Mouse (Mus musculus) neural tube, embryonic 15.5 days (tissue): ENCODE results near the gene Zdhhc5. TPM values are rescaled to one million over a fixed set of nuclear protein-coding genes. Genes with fewer than 3 reads are reported as not detected.
A peak's percentile ranks its signal among the peaks of the same experiment; 100 is the strongest.

Experiments used
- ATAC-seq: fragments of 200-750 bp; cut with Nextera tagmentation; 2 replicates; pipeline ENCODE4 v1.8.0; 2017; ENCODE audit warnings: mild to moderate bottlenecking, moderate TSS enrichment, moderate library complexity; ENCODE audit not compliant: low FRiP score
- H3K27ac ChIP-seq: fragments of 300-500 bp; sonication (generic); replicated peaks from 2 replicates; pipeline ENCODE4 v1.5.1; 2015; ENCODE audit warnings: mild to moderate bottlenecking, inconsistent platforms
- H3K27me3 ChIP-seq: fragments of 300-500 bp; sonication (generic); replicated peaks from 2 replicates; pipeline ENCODE4 v1.6.1; 2015; ENCODE audit warnings: inconsistent platforms
- H3K36me3 ChIP-seq: fragments of 300-500 bp; sonication (generic); 2 replicates; pipeline ENCODE4 v1.6.1; 2015; ENCODE audit warnings: inconsistent platforms
- H3K4me1 ChIP-seq: fragments of 300-500 bp; sonication (generic); 2 replicates; pipeline ENCODE4 v1.6.1; 2015; ENCODE audit warnings: inconsistent platforms
- H3K4me2 ChIP-seq: fragments of 300-500 bp; sonication (generic); 2 replicates; pipeline ENCODE4 v1.6.1; 2015; ENCODE audit warnings: inconsistent platforms, mild to moderate bottlenecking, moderate library complexity
- H3K4me3 ChIP-seq: fragments of 300-500 bp; sonication (generic); replicated peaks from 2 replicates; pipeline ENCODE4 v1.5.1; 2015; ENCODE audit warnings: mild to moderate bottlenecking, inconsistent platforms
- H3K9ac ChIP-seq: fragments of 300-500 bp; sonication (generic); replicated peaks from 2 replicates; pipeline ENCODE4 v1.6.1; 2015; ENCODE audit warnings: mild to moderate bottlenecking, inconsistent platforms
- H3K9me3 ChIP-seq: fragments of 300-500 bp; sonication (generic); replicated peaks from 2 replicates; pipeline ENCODE4 v1.6.1; 2016; ENCODE audit warnings: inconsistent platforms
- WGBS: fragments of 180-500 bp; shearing (Covaris S2); methylation state at CpG from one replicate; pipeline ENCODE4 v1.1.7; 2015; ENCODE audit warnings: mixed read lengths; 5-methylcytosine and 5-hydroxymethylcytosine counted together
- polyA plus RNA-seq: library from polyadenylated mRNA; unstranded; fragments of >200 nt; fragmentation: Nextera tagmentation; extraction: Ambion mirVana; gene quantifications from 2 replicates; pipeline ENCODE4 v1.2.1, GENCODE M21; 2015

The Zdhhc5 gene
- polyA plus RNA-seq, 1 experiment from 2014 or later = 15.6 TPM

- peak overlapping the region; percentile 97 for H3K27ac ChIP-seq
Measured at GRCm38 (mm10) chr2:84716423-84717355, 1.7 kb upstream of the Zdhhc5 start.

DNA sequence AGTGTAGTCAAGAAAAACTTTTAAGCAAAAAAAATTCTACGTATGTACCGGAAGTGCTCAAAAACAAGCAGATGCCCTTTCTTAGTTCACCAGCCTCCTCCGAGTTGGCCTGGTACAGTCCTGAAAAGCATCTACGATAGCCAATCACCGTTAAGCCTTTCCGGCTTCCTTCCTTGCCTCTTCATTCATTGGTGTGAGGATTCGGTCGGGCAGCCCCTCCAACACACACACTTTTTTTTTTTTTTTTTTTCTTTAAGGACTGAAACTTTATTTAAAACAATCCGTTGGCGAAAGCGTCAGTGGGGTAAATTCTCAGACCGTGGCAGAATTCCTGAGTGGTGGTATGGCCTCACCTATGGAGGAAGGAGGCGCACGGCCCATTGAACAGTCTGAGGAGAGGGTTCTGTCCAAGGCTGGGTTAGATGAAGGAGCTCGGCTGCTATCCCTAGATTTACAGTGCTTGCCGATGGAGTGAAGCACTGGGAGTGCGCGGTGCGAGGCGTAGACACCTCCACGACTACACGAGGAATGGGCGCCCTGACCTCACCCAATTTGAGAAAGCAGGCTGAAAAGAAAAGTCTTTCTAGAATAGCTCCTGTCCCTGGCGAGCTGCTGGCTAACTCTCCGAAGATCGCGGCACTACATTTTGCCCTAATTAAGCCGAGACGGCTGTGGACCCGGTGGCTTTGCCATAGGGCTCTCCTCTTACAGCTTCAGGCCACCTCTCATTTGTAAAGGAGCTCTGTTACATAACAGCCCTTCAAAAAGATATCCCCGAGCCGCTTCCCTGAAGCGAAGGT, 782 bp upstream of the Zdhhc5 start:
- Histone ChIP-seq H3K9ac (peak overlapping the region; percentile 64), H3K4me3 (peak overlapping the region; percentile 95), H3K4me1 (peaks cover 27% of the 10 kb centered on the region), H3K9me3 (no peaks in the 10 kb centered on the region), H3K4me2 (peak overlapping the region; percentile 82), H3K27me3 (no peaks in the 10 kb centered on the region), H3K27ac (peak overlapping the region; percentile 97), H3K36me3 (no peaks in the 10 kb centered on the region)
- peak; percentile 97 for ATAC-seq
- under 1% methylated on average over 33 of the region's 33 CpGs for WGBS

More at GRCm38 (mm10) chr2:84716423-84717355, 1.7 kb upstream of the Zdhhc5 start:
- 38% methylated on average over 9 of the region's 9 CpGs for WGBS
- Histone ChIP-seq H3K36me3 (peaks cover 3% of the 10 kb centered on the region; the same call in 1 of the 2 replicates), H3K4me1 (peaks cover 33% of the 10 kb centered on the region), H3K9me3 (no peaks in the 10 kb centered on the region), H3K4me3 (peak overlapping the region; percentile 95), H3K9ac (peak overlapping the region; percentile 64), H3K27me3 (no peaks in the 10 kb centered on the region), H3K4me2 (peak overlapping the region; percentile 82)
- ATAC-seq = no peak

- Histone ChIP-seq H3K4me3 (peak overlapping the region; percentile 95), H3K27ac (peak overlapping the region; percentile 97), H3K4me1 (peaks cover 31% of the 10 kb centered on the region), H3K4me2 (peak overlapping the region; percentile 82), H3K27me3 (no peaks in the 10 kb centered on the region), H3K36me3 (peaks cover 11% of the 10 kb centered on the region), H3K9me3 (no peaks in the 10 kb centered on the region), H3K9ac (peak overlapping the region; percentile 82)
- WGBS = 0% methylated on average over 18 of the region's 26 CpGs
- ATAC-seq = peak; percentile 4
Measured at GRCm38 (mm10) chr2:84714422-84714810, 564 bp downstream of the Zdhhc5 start.

GRCm38 (mm10) chr2:84711898-84712297, 3.1 kb downstream of the Zdhhc5 start:
- Histone ChIP-seq H3K9ac (no peak overlapping the region), H3K27ac (no peak overlapping the region), H3K27me3 (no peaks in the 10 kb centered on the region), H3K36me3 (peaks cover 15% of the 10 kb centered on the region), H3K4me1 (peaks cover 53% of the 10 kb centered on the region), H3K4me2 (no peak overlapping the region), H3K4me3 (no peak overlapping the region), H3K9me3 (no peaks in the 10 kb centered on the region)
- no peak for ATAC-seq
- 91% methylated on average over 2 of the region's 2 CpGs for WGBS

- H3K27me3 ChIP-seq = no peaks in the 10 kb centered on the region
- H3K9ac ChIP-seq = no peak overlapping the region
- H3K4me3 ChIP-seq = no peak overlapping the region
- no peak overlapping the region for H3K4me2 ChIP-seq
- H3K9me3 ChIP-seq = no peaks in the 10 kb centered on the region
- no peak overlapping the region for H3K27ac ChIP-seq
- peaks cover 24% of the 10 kb centered on the region for H3K36me3 ChIP-seq
- WGBS = 30% methylated on average over 1 of the region's 1 CpGs
- peaks cover 38% of the 10 kb centered on the region for H3K4me1 ChIP-seq
- ATAC-seq = no peak
Measured at GRCm38 (mm10) chr2:84707523-84707922, 7.5 kb downstream of the Zdhhc5 start.

DNA sequence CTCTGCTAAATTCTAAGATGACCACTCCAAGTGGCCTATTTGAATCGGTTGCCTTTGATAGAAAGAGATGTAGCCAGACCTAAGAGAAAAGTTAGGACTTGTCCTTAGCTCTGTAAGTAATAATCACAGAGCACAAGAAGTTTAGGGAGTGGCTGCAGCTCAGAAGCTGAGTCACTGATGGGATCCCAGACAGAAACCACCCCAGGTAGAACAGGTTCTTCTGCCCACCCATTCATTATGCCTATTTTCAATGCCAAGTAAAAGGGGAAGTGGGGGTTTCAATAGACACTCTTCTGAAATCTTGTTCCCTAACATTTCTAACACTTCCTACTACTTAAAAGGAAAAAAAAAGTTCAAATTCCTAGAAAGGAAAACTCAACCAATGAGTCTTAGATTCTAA, 9.7 kb downstream of the Zdhhc5 start:
- H3K36me3 ChIP-seq = peaks cover 23% of the 10 kb centered on the region
- 91% methylated on average over 1 of the region's 1 CpGs for WGBS
- H3K9ac ChIP-seq = no peak overlapping the region

GRCm38 (mm10) chr2:84704329-84704728, 10.7 kb downstream of the Zdhhc5 start:
- no peak overlapping the region for H3K4me2 ChIP-seq
- WGBS = 86% methylated on average over 5 of the region's 5 CpGs
- no peak overlapping the region for H3K27ac ChIP-seq
- no peaks in the 10 kb centered on the region for H3K27me3 ChIP-seq
- peaks cover 16% of the 10 kb centered on the region for H3K36me3 ChIP-seq
- H3K4me3 ChIP-seq = no peak overlapping the region
- no peaks in the 10 kb centered on the region for H3K9me3 ChIP-seq
- peaks cover 28% of the 10 kb centered on the region for H3K4me1 ChIP-seq
- no peak overlapping the region for H3K9ac ChIP-seq
- no peak for ATAC-seq

More for the DNA sequence above, 9.7 kb downstream of the Zdhhc5 start:
- no peak overlapping the region for H3K27ac ChIP-seq
- peaks cover 32% of the 10 kb centered on the region for H3K4me1 ChIP-seq
- no peaks in the 10 kb centered on the region for H3K9me3 ChIP-seq
- H3K27me3 ChIP-seq = no peaks in the 10 kb centered on the region
- no peak overlapping the region for H3K4me3 ChIP-seq
- ATAC-seq = no peak
- no peak overlapping the region for H3K4me2 ChIP-seq

GRCm38 (mm10) chr2:84703497-84703896, 11.5 kb downstream of the Zdhhc5 start:
- Histone ChIP-seq H3K27ac (no peak overlapping the region), H3K4me2 (no peak overlapping the region), H3K9me3 (no peaks in the 10 kb centered on the region), H3K4me3 (no peak overlapping the region), H3K27me3 (no peaks in the 10 kb centered on the region), H3K36me3 (peaks cover 17% of the 10 kb centered on the region), H3K4me1 (peaks cover 19% of the 10 kb centered on the region), H3K9ac (no peak overlapping the region)
- WGBS = 91% methylated on average over 1 of the region's 1 CpGs
- no peak for ATAC-seq

DNA sequence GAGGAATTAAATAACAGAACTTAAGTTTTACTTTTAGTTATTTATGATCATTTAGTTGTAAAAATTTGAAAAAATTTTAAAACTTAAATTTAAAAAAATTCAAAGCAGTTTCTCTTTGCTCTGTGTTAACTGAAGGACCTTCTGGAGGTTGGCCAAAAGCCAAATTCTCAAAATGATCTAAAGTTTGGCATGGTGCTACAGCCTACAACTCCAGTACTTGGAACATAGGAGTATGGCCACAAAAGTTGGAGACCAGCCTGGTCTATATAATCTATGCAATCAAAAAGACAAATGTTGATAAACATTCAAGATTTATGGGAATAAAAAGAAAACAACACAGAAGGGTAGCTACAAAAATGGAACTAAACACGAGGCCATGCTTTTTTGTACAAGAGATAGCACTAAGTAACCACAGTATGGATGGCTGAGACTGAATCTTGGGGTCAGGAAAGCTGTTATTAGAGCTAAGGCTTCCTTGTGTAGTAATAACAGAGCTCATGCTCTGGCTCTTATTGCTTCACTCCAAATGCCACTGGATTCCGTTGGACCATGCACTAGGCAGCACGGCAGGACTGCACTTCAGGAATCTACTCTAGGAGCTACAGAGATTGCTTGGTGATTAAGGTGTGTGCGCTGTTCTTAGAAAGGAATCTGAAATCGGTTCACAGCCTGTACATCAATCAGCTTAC, 19.8 kb downstream of the Zdhhc5 start:
- Histone ChIP-seq H3K9me3 (no peaks in the 10 kb centered on the region), H3K9ac (no peak overlapping the region), H3K27me3 (no peaks in the 10 kb centered on the region), H3K36me3 (peaks cover 57% of the 10 kb centered on the region), H3K4me2 (no peak overlapping the region), H3K4me1 (no peaks in the 10 kb centered on the region), H3K4me3 (no peak overlapping the region), H3K27ac (no peak overlapping the region)
- 91% methylated on average over 5 of the region's 5 CpGs for WGBS
- no peak for ATAC-seq

- Histone ChIP-seq H3K9ac (no peak overlapping the region), H3K4me1 (no peaks in the 10 kb centered on the region), H3K27me3 (no peaks in the 10 kb centered on the region), H3K4me2 (no peak overlapping the region), H3K36me3 (peaks cover 86% of the 10 kb centered on the region), H3K9me3 (no peaks in the 10 kb centered on the region), H3K4me3 (no peak overlapping the region), H3K27ac (no peak overlapping the region)
- no peak for ATAC-seq
- WGBS = 94% methylated on average over 12 of the region's 12 CpGs
Measured at GRCm38 (mm10) chr2:84690050-84690449, 24.9 kb downstream of the Zdhhc5 start.

GRCm38 (mm10) chr2:84688080-84688844, 26.7 kb downstream of the Zdhhc5 start:
- no peaks in the 10 kb centered on the region for H3K9me3 ChIP-seq
- peaks cover 76% of the 10 kb centered on the region for H3K36me3 ChIP-seq
- ATAC-seq = no peak
- no peaks in the 10 kb centered on the region for H3K27me3 ChIP-seq
- 87% methylated on average over 2 of the region's 2 CpGs for WGBS
- no peak overlapping the region for H3K4me2 ChIP-seq
- H3K27ac ChIP-seq = no peak overlapping the region
- no peak overlapping the region for H3K4me3 ChIP-seq
- H3K4me1 ChIP-seq = no peaks in the 10 kb centered on the region
- no peak overlapping the region for H3K9ac ChIP-seq
